Mouse (Mus musculus): ENCODE measurements around the gene Gpat3. TPM values are rescaled to one million over a fixed set of nuclear protein-coding genes. Genes with fewer than 3 reads are reported as not detected.
A peak's percentile ranks its signal among the peaks of the same experiment; 100 is the strongest.

Gene Gpat3
- polyA plus RNA-seq, 1 experiment from 2014 or later: 0.07 TPM

- no peak for ATAC-seq (ENCODE audit: low FRiP score)
- no peaks in the 10 kb centered on the region for H3K36me3 ChIP-seq (ENCODE audit: control insufficient read depth, insufficient read depth, low read length)
- WGBS: 79% methylated on average over 7 of the region's 7 CpGs
- no peak overlapping the region for H3K9ac ChIP-seq (ENCODE audit: low read length)
- H3K27ac ChIP-seq (ENCODE audit: low read depth, low read length): no peak overlapping the region
- no peak overlapping the region for H3K4me2 ChIP-seq
- H3K4me3 ChIP-seq (ENCODE audit: low read depth, low read length): no peak overlapping the region
- no peaks in the 10 kb centered on the region for H3K27me3 ChIP-seq (ENCODE audit: control insufficient read depth, insufficient read depth, low read length)
- no peak for DNase-seq (ENCODE audit: low spot score, missing footprints)
- no peaks in the 10 kb centered on the region for H3K4me1 ChIP-seq (ENCODE audit: control insufficient read depth, insufficient read depth, low read length)
- H3K9me3 ChIP-seq (ENCODE audit: control insufficient read depth, low read length): no peaks in the 10 kb centered on the region
These were observed 19.0 kb upstream of the Gpat3 start for GRCm38 (mm10) chr5:100826531-100826930.

- H3K36me3 ChIP-seq (ENCODE audit: control insufficient read depth, insufficient read depth, low read length): no peaks in the 10 kb centered on the region
- H3K4me3 ChIP-seq (ENCODE audit: low read depth, low read length): no peak overlapping the region
- H3K9me3 ChIP-seq (ENCODE audit: control insufficient read depth, low read length): no peaks in the 10 kb centered on the region
- H3K27ac ChIP-seq (ENCODE audit: low read depth, low read length): no peak overlapping the region
- no peaks in the 10 kb centered on the region for H3K4me1 ChIP-seq (ENCODE audit: control insufficient read depth, insufficient read depth, low read length)
- WGBS: 90% methylated on average over 3 of the region's 3 CpGs
- ATAC-seq (ENCODE audit: low FRiP score) (no peak), DNase-seq (ENCODE audit: low spot score, missing footprints) (no peak)
- no peaks in the 10 kb centered on the region for H3K27me3 ChIP-seq (ENCODE audit: control insufficient read depth, insufficient read depth, low read length)
- H3K9ac ChIP-seq (ENCODE audit: low read length): no peak overlapping the region
- H3K4me2 ChIP-seq: no peak overlapping the region
These were observed 16.8 kb upstream of the Gpat3 start for GRCm38 (mm10) chr5:100828701-100829100.

- WGBS: 90% methylated on average over 3 of the region's 3 CpGs
- Histone ChIP-seq H3K9me3 (ENCODE audit: control insufficient read depth, low read length) (no peaks in the 10 kb centered on the region), H3K27me3 (ENCODE audit: control insufficient read depth, insufficient read depth, low read length) (no peaks in the 10 kb centered on the region), H3K36me3 (ENCODE audit: control insufficient read depth, insufficient read depth, low read length) (no peaks in the 10 kb centered on the region), H3K27ac (ENCODE audit: low read depth, low read length) (no peak overlapping the region), H3K4me3 (ENCODE audit: low read depth, low read length) (no peak overlapping the region), H3K4me2 (no peak overlapping the region), H3K9ac (ENCODE audit: low read length) (no peak overlapping the region), H3K4me1 (ENCODE audit: control insufficient read depth, insufficient read depth, low read length) (no peaks in the 10 kb centered on the region)
- ATAC-seq (ENCODE audit: low FRiP score) (no peak), DNase-seq (ENCODE audit: low spot score, missing footprints) (no peak)
These were observed 12.8 kb upstream of the Gpat3 start for GRCm38 (mm10) chr5:100832680-100833079.

- DNase-seq (ENCODE audit: low spot score, missing footprints) (no peak), ATAC-seq (ENCODE audit: low FRiP score) (no peak)
- 89% methylated on average over 2 of the region's 2 CpGs for WGBS
- Histone ChIP-seq H3K27ac (ENCODE audit: low read depth, low read length) (no peak overlapping the region), H3K4me3 (ENCODE audit: low read depth, low read length) (no peak overlapping the region), H3K4me1 (ENCODE audit: control insufficient read depth, insufficient read depth, low read length) (no peaks in the 10 kb centered on the region), H3K9me3 (ENCODE audit: control insufficient read depth, low read length) (no peaks in the 10 kb centered on the region), H3K27me3 (ENCODE audit: control insufficient read depth, insufficient read depth, low read length) (no peaks in the 10 kb centered on the region), H3K9ac (ENCODE audit: low read length) (no peak overlapping the region), H3K36me3 (ENCODE audit: control insufficient read depth, insufficient read depth, low read length) (no peaks in the 10 kb centered on the region), H3K4me2 (no peak overlapping the region)
These were observed 11.7 kb upstream of the Gpat3 start for GRCm38 (mm10) chr5:100833841-100834240.

- Histone ChIP-seq H3K36me3 (ENCODE audit: control insufficient read depth, insufficient read depth, low read length) (no peaks in the 10 kb centered on the region), H3K27ac (ENCODE audit: low read depth, low read length) (no peak overlapping the region), H3K4me3 (ENCODE audit: low read depth, low read length) (no peak overlapping the region), H3K27me3 (ENCODE audit: control insufficient read depth, insufficient read depth, low read length) (no peaks in the 10 kb centered on the region), H3K9ac (ENCODE audit: low read length) (no peak overlapping the region), H3K9me3 (ENCODE audit: control insufficient read depth, low read length) (no peaks in the 10 kb centered on the region), H3K4me1 (ENCODE audit: control insufficient read depth, insufficient read depth, low read length) (no peaks in the 10 kb centered on the region), H3K4me2 (no peak overlapping the region)
- ATAC-seq (ENCODE audit: low FRiP score) (no peak), DNase-seq (ENCODE audit: low spot score, missing footprints) (no peak)
- 79% methylated on average over 9 of the region's 9 CpGs for WGBS
These were observed 9.5 kb upstream of the Gpat3 start for GRCm38 (mm10) chr5:100835862-100836538.

- no peaks in the 10 kb centered on the region for H3K4me1 ChIP-seq (ENCODE audit: control insufficient read depth, insufficient read depth, low read length)
- ATAC-seq (ENCODE audit: low FRiP score) (no peak), DNase-seq (ENCODE audit: low spot score, missing footprints) (no peak)
- H3K9me3 ChIP-seq (ENCODE audit: control insufficient read depth, low read length): no peaks in the 10 kb centered on the region
- no peak overlapping the region for H3K4me3 ChIP-seq (ENCODE audit: low read depth, low read length)
- WGBS: 94% methylated on average over 7 of the region's 7 CpGs
- no peak overlapping the region for H3K27ac ChIP-seq (ENCODE audit: low read depth, low read length)
- H3K4me2 ChIP-seq: no peak overlapping the region
- no peaks in the 10 kb centered on the region for H3K27me3 ChIP-seq (ENCODE audit: control insufficient read depth, insufficient read depth, low read length)
- no peak overlapping the region for H3K9ac ChIP-seq (ENCODE audit: low read length)
- no peaks in the 10 kb centered on the region for H3K36me3 ChIP-seq (ENCODE audit: control insufficient read depth, insufficient read depth, low read length)
These were observed 7.6 kb upstream of the Gpat3 start for GRCm38 (mm10) chr5:100837907-100838306.

GRCm38 (mm10) chr5:100844485-100844884, 1.0 kb upstream of the Gpat3 start:
- ATAC-seq (ENCODE audit: low FRiP score) (no peak), DNase-seq (ENCODE audit: low spot score, missing footprints) (no peak)
- 60% methylated on average over 3 of the region's 3 CpGs for WGBS
- H3K27me3 ChIP-seq (ENCODE audit: control insufficient read depth, insufficient read depth, low read length): peaks cover 33% of the 10 kb centered on the region
- H3K4me3 ChIP-seq (ENCODE audit: low read depth, low read length): no peak overlapping the region
- H3K4me2 ChIP-seq: no peak overlapping the region
- no peaks in the 10 kb centered on the region for H3K9me3 ChIP-seq (ENCODE audit: control insufficient read depth, low read length)
- H3K27ac ChIP-seq (ENCODE audit: low read depth, low read length): no peak overlapping the region
- peaks cover 6% of the 10 kb centered on the region; the same call in 1 of the 2 replicates for H3K4me1 ChIP-seq (ENCODE audit: control insufficient read depth, insufficient read depth, low read length)
- H3K36me3 ChIP-seq (ENCODE audit: control insufficient read depth, insufficient read depth, low read length): no peaks in the 10 kb centered on the region
- no peak overlapping the region for H3K9ac ChIP-seq (ENCODE audit: low read length)

GRCm38 (mm10) chr5:100845848-100846598, 510 bp downstream of the Gpat3 start:
- Histone ChIP-seq H3K9ac (ENCODE audit: low read length) (peak overlapping the region; percentile 61), H3K4me1 (ENCODE audit: control insufficient read depth, insufficient read depth, low read length) (peaks cover 6% of the 10 kb centered on the region; the same call in 1 of the 2 replicates), H3K27me3 (ENCODE audit: control insufficient read depth, insufficient read depth, low read length) (peaks cover 33% of the 10 kb centered on the region), H3K4me3 (ENCODE audit: low read depth, low read length) (peak overlapping the region; percentile 59), H3K4me2 (peak overlapping the region; percentile 100), H3K36me3 (ENCODE audit: control insufficient read depth, insufficient read depth, low read length) (no peaks in the 10 kb centered on the region), H3K9me3 (ENCODE audit: control insufficient read depth, low read length) (no peaks in the 10 kb centered on the region), H3K27ac (ENCODE audit: low read depth, low read length) (no peak overlapping the region)
- under 1% methylated on average over 52 of the region's 52 CpGs for WGBS
- peak; percentile 82 for ATAC-seq (ENCODE audit: low FRiP score)
- DNase-seq (ENCODE audit: low spot score, missing footprints): peak; percentile 97

GRCm38 (mm10) chr5:100846599-100846920, 1.0 kb downstream of the Gpat3 start:
- H3K9ac ChIP-seq (ENCODE audit: low read length): peak overlapping the region; percentile 61
- H3K36me3 ChIP-seq (ENCODE audit: control insufficient read depth, insufficient read depth, low read length): no peaks in the 10 kb centered on the region
- 0% methylated on average over 22 of the region's 22 CpGs for WGBS
- H3K4me1 ChIP-seq (ENCODE audit: control insufficient read depth, insufficient read depth, low read length): peaks cover 6% of the 10 kb centered on the region; the same call in 1 of the 2 replicates
- H3K27ac ChIP-seq (ENCODE audit: low read depth, low read length): no peak overlapping the region
- H3K4me3 ChIP-seq (ENCODE audit: low read depth, low read length): peak overlapping the region; percentile 59
- no peaks in the 10 kb centered on the region for H3K9me3 ChIP-seq (ENCODE audit: control insufficient read depth, low read length)
- peak; percentile 97 for DNase-seq (ENCODE audit: low spot score, missing footprints)
- no peak for ATAC-seq (ENCODE audit: low FRiP score)
- peak overlapping the region; percentile 100 for H3K4me2 ChIP-seq
- peaks cover 33% of the 10 kb centered on the region for H3K27me3 ChIP-seq (ENCODE audit: control insufficient read depth, insufficient read depth, low read length)

Data from midbrain, embryonic 11.5 days (tissue).